Mouse (Mus musculus) embryonic facial prominence, embryonic 11.5 days (tissue): ENCODE data around the gene Dbx1. TPM values are rescaled to one million over a fixed set of nuclear protein-coding genes. Genes with fewer than 3 reads are reported as not detected.
A peak's percentile ranks its signal among the peaks of the same experiment; 100 is the strongest.

Experiments
- ATAC-seq: fragments of 200-750 bp; cut with Nextera tagmentation; replicated peaks from 2 replicates; pipeline ENCODE4 v1.8.0; 2017; ENCODE audit warnings: low read depth; ENCODE audit not compliant: insufficient number of reproducible peaks, low FRiP score, low TSS enrichment
- DNase-seq: peaks from one replicate; pipeline ENCODE4 v3.0.0-alpha.2; 2015; ENCODE audit warnings: low spot score
- H3K27ac ChIP-seq: fragments of 300-500 bp; sonication (generic); replicated peaks from 2 replicates; pipeline ENCODE4 v1.5.1; 2014; ENCODE audit warnings: mild to moderate bottlenecking, low read depth, low read length, control low read depth
- H3K27me3 ChIP-seq: fragments of 300-500 bp; sonication (generic); 2 replicates; pipeline ENCODE4 v1.6.1; 2014; ENCODE audit warnings: mild to moderate bottlenecking, low read length, moderate library complexity, mixed read lengths; ENCODE audit not compliant: control insufficient read depth, insufficient read depth
- H3K36me3 ChIP-seq: fragments of 300-500 bp; sonication (generic); replicated peaks from 2 replicates; pipeline ENCODE4 v1.6.1; 2014; ENCODE audit warnings: low read depth, mild to moderate bottlenecking, low read length, moderate library complexity, mixed read lengths; ENCODE audit not compliant: control insufficient read depth, insufficient read depth
- H3K4me1 ChIP-seq: fragments of 300-500 bp; sonication (generic); 2 replicates; pipeline ENCODE4 v1.6.1; 2014; ENCODE audit warnings: low read length, mixed read lengths; ENCODE audit not compliant: control insufficient read depth, insufficient read depth
- H3K4me2 ChIP-seq: fragments of 300-500 bp; sonication (generic); 2 replicates; pipeline ENCODE4 v1.6.1; 2014; ENCODE audit warnings: low read depth, mild to moderate bottlenecking, control low read depth, low read length, moderate library complexity
- H3K4me3 ChIP-seq: fragments of 300-500 bp; sonication (generic); 2 replicates; pipeline ENCODE4 v1.5.1; 2014; ENCODE audit warnings: low read depth, low read length, control low read depth
- H3K9ac ChIP-seq: fragments of 300-500 bp; sonication (generic); replicated peaks from 2 replicates; pipeline ENCODE4 v1.6.1; 2014; ENCODE audit warnings: mild to moderate bottlenecking, control low read depth, low read length
- H3K9me3 ChIP-seq: fragments of 300-500 bp; sonication (generic); replicated peaks from 2 replicates; pipeline ENCODE4 v1.6.1; 2016; ENCODE audit warnings: mild to moderate bottlenecking, low read length, inconsistent platforms, mixed read lengths; ENCODE audit not compliant: control insufficient read depth
- WGBS: fragments of 180-500 bp; shearing (Covaris S2); extraction: QIAGEN DNeasy Blood & Tissue Kit; methylation state at CpG from one replicate; pipeline ENCODE4 v1.1.7; 2014; 5-methylcytosine and 5-hydroxymethylcytosine counted together
- polyA plus RNA-seq: library from polyadenylated mRNA; unstranded; fragments of >200 nt; fragmentation: Nextera tagmentation; extraction: Ambion mirVana; gene quantifications from 2 replicates; pipeline ENCODE4 v1.2.1, GENCODE M21; 2014

The Dbx1 gene
- polyA plus RNA-seq, 1 experiment from 2014 or later: 7.6 TPM

GRCm38 (mm10) chr7:49662492-49663026 is 25.9 kb upstream of the Dbx1 start:
- Histone ChIP-seq H3K9me3 (no peaks in the 10 kb centered on the region), H3K27me3 (peaks cover 8% of the 10 kb centered on the region; the same call in 1 of the 2 replicates), H3K9ac (no peak overlapping the region), H3K4me2 (no peak overlapping the region), H3K27ac (no peak overlapping the region), H3K36me3 (no peaks in the 10 kb centered on the region), H3K4me1 (no peaks in the 10 kb centered on the region), H3K4me3 (no peak overlapping the region)
- ATAC-seq (no peak), DNase-seq (peak; percentile 16)
- WGBS: 11% methylated on average over 7 of the region's 7 CpGs

- Histone ChIP-seq H3K9ac (no peak overlapping the region), H3K36me3 (no peaks in the 10 kb centered on the region), H3K4me2 (0 out of 2 replicates have a peak overlapping the region, but pooled peaks have one; percentile 15), H3K27me3 (peaks cover 8% of the 10 kb centered on the region; the same call in 1 of the 2 replicates), H3K4me3 (no peak overlapping the region), H3K9me3 (no peaks in the 10 kb centered on the region), H3K4me1 (no peaks in the 10 kb centered on the region), H3K27ac (no peak overlapping the region)
- DNase-seq (peak; percentile 21), ATAC-seq (no peak)
- WGBS: 4% methylated on average over 24 of the region's 24 CpGs
Observed at GRCm38 (mm10) chr7:49661811-49662491, 25.3 kb upstream of the Dbx1 start.

DNA sequence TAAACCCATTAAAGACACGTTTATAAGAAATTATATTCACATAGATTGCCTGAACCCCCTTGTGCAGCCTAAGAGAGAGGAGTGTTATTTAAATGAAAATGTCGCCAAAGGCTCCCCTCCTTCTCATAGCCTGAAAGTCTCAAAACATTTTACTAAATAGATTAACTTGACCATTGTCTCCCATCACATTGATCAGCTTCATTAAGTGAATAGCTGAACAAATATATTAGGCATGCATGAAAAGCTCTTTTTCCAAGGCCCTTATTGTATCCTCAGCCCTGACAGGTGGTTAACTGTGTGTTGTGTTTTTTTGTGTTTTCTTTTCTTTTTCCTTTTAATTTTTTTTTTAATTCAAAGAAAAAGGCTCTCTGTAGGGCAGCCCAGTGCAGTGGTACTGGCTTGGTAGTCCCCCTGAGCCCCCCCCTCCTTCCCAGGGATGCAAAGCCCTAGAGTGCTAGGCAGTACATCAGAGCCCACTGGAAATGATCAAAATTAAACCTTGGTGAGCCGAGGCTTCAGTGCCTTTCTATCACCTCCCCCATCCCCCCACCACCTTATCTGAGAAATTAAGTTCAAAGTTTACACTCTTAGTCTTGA is 4.2 kb upstream of the Dbx1 start:
- no peak for DNase-seq
- H3K36me3 ChIP-seq: no peaks in the 10 kb centered on the region
- no peaks in the 10 kb centered on the region for H3K9me3 ChIP-seq
- peaks cover 41% of the 10 kb centered on the region for H3K27me3 ChIP-seq
- no peaks in the 10 kb centered on the region for H3K4me1 ChIP-seq
- H3K27ac ChIP-seq: no peak overlapping the region
- H3K4me3 ChIP-seq: no peak overlapping the region
- H3K9ac ChIP-seq: no peak overlapping the region
- WGBS: 11% methylated on average over 3 of the region's 3 CpGs
- no peak for ATAC-seq
- no peak overlapping the region for H3K4me2 ChIP-seq

GRCm38 (mm10) chr7:49639864-49640708 is 3.4 kb upstream of the Dbx1 start:
- no peak overlapping the region for H3K4me3 ChIP-seq
- H3K36me3 ChIP-seq: no peaks in the 10 kb centered on the region
- peaks cover 47% of the 10 kb centered on the region for H3K27me3 ChIP-seq
- no peak overlapping the region for H3K9ac ChIP-seq
- H3K9me3 ChIP-seq: no peaks in the 10 kb centered on the region; the same call in 1 of the 2 replicates
- H3K4me1 ChIP-seq: no peaks in the 10 kb centered on the region
- no peak overlapping the region for H3K4me2 ChIP-seq
- DNase-seq (no peak), ATAC-seq (no peak)
- H3K27ac ChIP-seq: no peak overlapping the region
- 7% methylated on average over 18 of the region's 18 CpGs for WGBS

DNA sequence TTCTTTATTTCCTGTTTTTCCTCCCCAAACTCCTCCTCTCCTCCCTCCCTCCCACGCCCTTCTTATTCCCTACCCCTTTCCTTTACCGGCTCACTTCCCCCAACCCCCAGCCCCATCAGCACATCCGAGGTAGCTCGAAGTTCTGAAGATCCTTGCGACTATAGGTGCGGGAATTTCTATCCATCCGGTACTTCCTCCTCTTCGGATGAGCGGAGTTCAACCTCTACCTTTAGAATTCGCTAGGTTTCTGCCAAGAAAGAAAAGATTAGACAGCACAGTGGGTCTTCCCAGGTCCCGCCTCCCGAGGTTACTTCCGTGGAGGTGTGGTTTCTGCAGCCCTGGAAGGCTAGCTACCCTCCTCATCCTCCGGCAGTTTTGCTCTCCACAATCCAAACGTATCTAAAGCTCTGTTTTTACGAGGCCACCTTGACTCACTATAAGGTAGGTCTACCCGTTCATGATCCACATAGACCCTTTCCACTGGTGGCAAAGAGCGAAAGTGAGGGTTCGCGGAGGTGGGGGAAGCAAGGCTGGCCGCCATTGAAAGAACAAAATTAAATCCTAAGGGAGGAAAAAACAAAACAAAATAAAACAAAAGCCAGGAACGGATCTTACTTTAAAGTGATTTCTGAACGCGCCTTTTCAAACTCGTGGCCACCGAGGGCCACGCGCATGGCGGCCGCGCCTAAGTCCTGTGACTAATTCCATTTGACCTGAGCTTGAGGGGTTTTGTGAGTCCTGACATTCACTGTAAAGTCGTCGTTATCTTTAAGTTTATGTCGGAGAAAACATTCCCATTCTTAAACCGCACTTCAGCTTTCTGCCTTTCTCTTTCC is 2.5 kb upstream of the Dbx1 start:
- H3K27ac ChIP-seq: no peak overlapping the region
- ATAC-seq (no peak), DNase-seq (peak; percentile 11)

DNA sequence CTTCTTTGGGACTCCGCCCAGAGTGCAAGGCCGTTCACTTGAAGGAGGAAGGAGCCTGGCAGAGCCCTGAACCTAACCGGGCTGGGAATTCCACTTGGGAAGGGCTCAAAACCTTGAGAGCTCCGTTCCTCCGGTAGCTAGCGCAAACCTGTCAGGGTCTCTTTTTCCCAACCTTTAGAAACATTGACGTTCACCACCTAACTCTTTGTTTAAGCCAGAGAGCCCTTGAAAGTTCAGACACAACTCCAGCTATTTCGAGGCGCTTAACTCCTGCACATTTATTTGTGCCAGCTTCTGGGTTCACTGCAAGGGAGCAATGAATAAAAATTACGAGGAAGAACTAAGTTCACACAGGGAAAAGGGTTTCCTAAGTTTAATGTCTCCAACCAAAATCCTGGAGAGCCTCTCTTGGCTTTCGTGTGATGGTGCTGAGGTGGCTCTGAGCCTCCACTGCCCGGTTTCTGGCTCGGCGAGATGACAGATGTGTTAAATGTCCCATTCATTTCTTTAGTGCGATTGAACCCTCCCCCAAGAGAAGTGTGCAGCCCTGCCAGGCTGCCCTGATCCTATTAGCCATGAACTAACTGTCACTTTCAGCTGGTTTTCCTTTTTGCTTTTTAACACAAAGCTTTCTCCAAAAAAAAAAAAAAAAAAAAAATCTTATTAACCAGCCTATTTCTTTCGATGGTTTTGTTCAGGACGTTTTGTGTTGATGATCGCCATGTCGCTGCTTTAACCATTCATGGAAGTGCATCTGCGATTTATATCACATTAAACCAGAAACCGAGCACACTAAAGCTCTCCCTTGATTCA is 1.4 kb upstream of the Dbx1 start:
- under 1% methylated on average over 21 of the region's 21 CpGs for WGBS
- ATAC-seq: no peak
- peak; percentile 48 for DNase-seq
- Histone ChIP-seq H3K4me2 (no peak overlapping the region), H3K27me3 (peaks cover 59% of the 10 kb centered on the region), H3K9ac (no peak overlapping the region), H3K4me3 (no peak overlapping the region), H3K9me3 (no peaks in the 10 kb centered on the region; the same call in 1 of the 2 replicates), H3K4me1 (no peaks in the 10 kb centered on the region), H3K36me3 (no peaks in the 10 kb centered on the region), H3K27ac (no peak overlapping the region)

More for the DNA sequence above, 2.5 kb upstream of the Dbx1 start:
- Histone ChIP-seq H3K4me1 (no peaks in the 10 kb centered on the region), H3K9me3 (no peaks in the 10 kb centered on the region; the same call in 1 of the 2 replicates), H3K36me3 (no peaks in the 10 kb centered on the region), H3K4me3 (no peak overlapping the region), H3K9ac (no peak overlapping the region), H3K4me2 (no peak overlapping the region), H3K27me3 (peaks cover 52% of the 10 kb centered on the region)
- WGBS: 1% methylated on average over 35 of the region's 35 CpGs

DNA sequence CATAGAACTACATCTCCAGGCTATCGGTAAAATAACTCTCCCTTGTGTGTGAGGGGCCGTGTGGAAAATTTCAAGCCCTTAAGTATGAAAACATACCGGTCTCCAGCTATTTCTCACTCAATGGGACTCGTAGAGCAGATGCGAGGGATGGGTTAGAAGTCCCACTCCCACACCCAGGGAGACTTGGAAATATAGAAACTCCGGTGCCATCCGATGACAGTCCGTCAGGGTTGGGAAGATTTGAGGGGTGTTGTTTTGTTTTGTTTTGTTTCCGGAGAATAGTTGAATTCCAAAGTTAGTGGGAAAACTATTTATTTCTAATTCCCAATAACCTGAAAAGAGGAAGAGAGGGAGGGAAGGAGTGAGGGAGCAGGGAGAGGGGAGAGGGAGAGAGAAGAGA is 632 bp upstream of the Dbx1 start:
- Histone ChIP-seq H3K9ac (no peak overlapping the region), H3K27me3 (peaks cover 66% of the 10 kb centered on the region), H3K4me3 (no peak overlapping the region), H3K27ac (no peak overlapping the region), H3K9me3 (no peaks in the 10 kb centered on the region; the same call in 1 of the 2 replicates), H3K36me3 (no peaks in the 10 kb centered on the region), H3K4me1 (no peaks in the 10 kb centered on the region), H3K4me2 (no peak overlapping the region)
- peak; percentile 29 for DNase-seq
- WGBS: under 1% methylated on average over 9 of the region's 9 CpGs
- ATAC-seq: no peak
